In the genomic region with DNA sequence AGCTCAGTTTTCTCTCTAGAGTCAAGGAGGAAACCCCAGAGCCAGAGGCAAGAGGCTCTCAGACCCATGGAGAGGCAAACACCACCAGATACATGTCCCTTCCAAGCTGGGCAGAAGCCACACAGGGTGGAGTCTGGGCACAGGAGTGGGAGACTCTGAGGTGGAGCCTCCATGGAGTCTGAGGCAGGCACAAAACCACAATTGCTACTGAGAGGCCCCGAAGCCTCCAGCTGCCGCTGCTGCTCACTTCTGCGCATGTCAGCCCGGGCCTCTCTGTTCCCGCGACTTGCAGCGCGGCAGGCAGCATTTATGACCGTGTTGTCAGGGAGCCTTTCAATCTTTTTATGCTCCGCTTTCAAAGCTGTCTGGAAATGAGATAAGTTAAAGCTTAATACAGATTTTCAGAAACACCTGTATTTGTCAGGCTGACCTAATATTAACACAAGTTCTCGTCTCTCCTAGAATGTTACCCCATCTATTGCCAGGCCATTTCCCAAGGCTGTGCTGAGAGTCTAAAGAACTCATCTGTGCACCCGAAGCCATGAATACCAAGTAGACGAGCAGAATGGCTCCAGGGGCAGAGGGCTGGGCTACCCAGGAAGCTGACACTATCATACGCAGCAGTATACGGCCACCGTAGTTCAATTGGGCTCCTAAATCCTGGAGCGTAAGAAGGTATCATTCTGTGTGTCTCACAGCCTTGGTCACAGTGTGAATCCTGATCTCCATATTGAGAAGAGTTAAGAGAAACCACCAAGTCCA, we compare ENCODE assay signal across 8 mouse cellular contexts. TPM values are rescaled to one million over a fixed set of nuclear protein-coding genes. Genes with fewer than 3 reads are reported as not detected.
DNase-seq lines count a peak whose midpoint lies in the region; ATAC-seq and TF ChIP-seq lines count a peak whose summit lies in the region.
"Had no signal": no experiment of that assay in that cellular context is flagged by ENCODE, and none has a peak within 500 bp of the region (broad histone marks: within the 10 kb centered on the region; RNA-seq: fewer than 3 reads in every experiment).

No protein-coding gene starts in this region.

- no peaks in the 10 kb centered on the region for H3K79me3 ChIP-seq in C2C12 (ENCODE audit: low read depth)

- 0 out of 2 replicates have a peak overlapping the region, but pooled peaks have one; percentile 11 for H3K4me2 ChIP-seq in intestine, embryonic 16.5 days (ENCODE audit: low read depth, low read length)
- no peak overlapping the region for H3K4me2 ChIP-seq in liver, embryonic 11.5 days

- no peak overlapping the region for H3K4me3 ChIP-seq in C2C12 (ENCODE audit: insufficient read depth, poor library complexity, severe bottlenecking)
- H3K4me3 ChIP-seq in intestine, embryonic 16.5 days (ENCODE audit: low read length): no peak overlapping the region
- H3K4me3 ChIP-seq in liver, embryonic 11.5 days (ENCODE audit: low read depth, low read length): no peak overlapping the region

- 58% methylated on average over 17 of the region's 17 CpGs for WGBS in intestine, embryonic 16.5 days
- 82% methylated on average over 17 of the region's 17 CpGs for WGBS in liver, embryonic 11.5 days

- no peak for TF ChIP-seq CTCF in C2C12 (IDR thresholded peaks at IDR 0.05; ENCODE audit: control insufficient read depth, insufficient read depth, insufficient read length)

- peak; percentile 74 for ATAC-seq in intestine, embryonic 16.5 days
- no peak for ATAC-seq in liver, embryonic 11.5 days (replicated peaks; ENCODE audit: low FRiP score)

- peaks cover 8% of the 10 kb centered on the region for H3K36me3 ChIP-seq in C2C12 (ENCODE audit: control insufficient read depth, insufficient read depth)
- no peaks in the 10 kb centered on the region for H3K36me3 ChIP-seq in intestine, embryonic 16.5 days (ENCODE audit: control insufficient read depth, insufficient read depth, low read length)
- H3K36me3 ChIP-seq in liver, embryonic 11.5 days (ENCODE audit: control insufficient read depth, insufficient read depth, low read length): no peaks in the 10 kb centered on the region

- H3ac ChIP-seq in C2C12 (ENCODE audit: control insufficient read depth, insufficient read length, low read depth): no peak overlapping the region

- no peaks in the 10 kb centered on the region for H3K9me3 ChIP-seq in intestine, embryonic 16.5 days (ENCODE audit: control insufficient read depth, low read length)
- H3K9me3 ChIP-seq in liver, embryonic 11.5 days (ENCODE audit: control insufficient read depth, low read length): no peaks in the 10 kb centered on the region

- H3K27ac ChIP-seq in intestine, embryonic 16.5 days (ENCODE audit: low read length): no peak overlapping the region
- H3K27ac ChIP-seq in liver, embryonic 11.5 days (ENCODE audit: low read depth, low read length): no peak overlapping the region

- H3K4me1 ChIP-seq in intestine, embryonic 16.5 days (ENCODE audit: control insufficient read depth, insufficient read depth, low read length): no peaks in the 10 kb centered on the region
- H3K4me1 ChIP-seq in liver, embryonic 11.5 days (replicated peaks; ENCODE audit: control insufficient read depth, insufficient read depth, low read length): no peaks in the 10 kb centered on the region

- no peaks in the 10 kb centered on the region for H3K79me2 ChIP-seq in C2C12 (ENCODE audit: control insufficient read depth, insufficient read depth)

- DNase-seq in kidney, postnatal 10 days: peak; percentile 44
- DNase-seq in kidney, postnatal 25 days: no peak
- peak; percentile 55 for DNase-seq in brain, adult 2 months (ENCODE audit: low read depth, low spot score)
- no peak for DNase-seq in urinary bladder, postnatal 25 days (ENCODE audit: low spot score)
- DNase-seq in liver, embryonic 11.5 days (ENCODE audit: low spot score): no peak
- DNase-seq: adrenal gland, postnatal 25 days had no signal

- no peak overlapping the region for H3K9ac ChIP-seq in intestine, embryonic 16.5 days (ENCODE audit: low read depth, low read length)
- no peak overlapping the region for H3K9ac ChIP-seq in liver, embryonic 11.5 days (ENCODE audit: low read depth, low read length)

- no peaks in the 10 kb centered on the region for H3K27me3 ChIP-seq in C2C12 (ENCODE audit: control insufficient read depth, insufficient read depth, insufficient read length)
- no peaks in the 10 kb centered on the region for H3K27me3 ChIP-seq in intestine, embryonic 16.5 days (replicated peaks; ENCODE audit: control insufficient read depth, insufficient read depth, low read length)
- no peaks in the 10 kb centered on the region for H3K27me3 ChIP-seq in liver, embryonic 11.5 days (replicated peaks; ENCODE audit: control insufficient read depth, insufficient read depth, low read length)

TF ChIP-seq in C2C12, 6 proteins besides CTCF, POLR2A, EP300 and RAD21:
- TF ChIP-seq MYOG (IDR thresholded peaks at IDR 0.05; ENCODE audit: control insufficient read depth, extremely low read depth, insufficient read length) (no peak), MYOD1 (IDR thresholded peaks at IDR 0.05; ENCODE audit: control insufficient read depth, insufficient read length, low read depth) (peak; percentile 47)

RNA-seq across cellular contexts. Expression of a gene that starts 30.1 kb away (rescaled TPM):
- 9.4 TPM for polyA plus RNA-seq in C2C12 (2012; fragmentation: generic; extraction: Trizol)
- polyA plus RNA-seq in intestine, embryonic 16.5 days (2015; fragmentation: Nextera tagmentation; extraction: Ambion mirVana): 6.5 and 7.5 TPM in 2 replicates
- 2.5 and 2.9 TPM in 2 replicates for polyA plus RNA-seq in liver, embryonic 11.5 days (2014; fragmentation: Nextera tagmentation; extraction: Ambion mirVana)

Comparison
In these comparisons a context has a peak if more than half of its experiments do, and no peak if none do; other contexts are left out.
1. DNase-seq: peak in kidney, postnatal 10 days (single experiment) and brain, adult 2 months (single experiment); none in kidney, postnatal 25 days (0 of 2), urinary bladder, postnatal 25 days (single experiment) and liver, embryonic 11.5 days (single experiment).